Mouse (Mus musculus): ENCODE measurements at regions not wholly inside any gene's neighbourhood (a gene's known extent, or its start where the extent isn't known, plus 50 kb on each side); places are given as distances from the start of the nearest gene placed in this dataset.

DNA sequence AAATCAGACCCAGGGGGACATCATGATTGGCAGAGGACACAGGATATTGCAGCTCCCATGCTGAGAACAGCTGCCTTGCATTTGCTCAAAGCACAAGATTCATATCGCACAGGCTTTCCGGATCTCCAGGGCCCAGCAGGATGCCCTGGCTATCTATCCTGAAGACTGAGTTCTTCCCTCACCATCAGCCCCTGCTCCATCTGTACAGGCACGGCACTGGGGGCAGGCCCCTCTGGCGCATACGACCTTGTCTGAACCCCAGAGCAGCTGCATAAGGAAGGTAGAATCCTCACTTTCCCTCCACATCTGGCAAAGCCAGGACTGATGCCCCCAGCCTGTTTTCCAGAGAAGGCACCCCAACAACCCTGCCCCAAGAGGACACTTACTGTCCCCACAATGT is 266.8 kb downstream of the Tns1 start:
- no peak for DNase-seq

DNA sequence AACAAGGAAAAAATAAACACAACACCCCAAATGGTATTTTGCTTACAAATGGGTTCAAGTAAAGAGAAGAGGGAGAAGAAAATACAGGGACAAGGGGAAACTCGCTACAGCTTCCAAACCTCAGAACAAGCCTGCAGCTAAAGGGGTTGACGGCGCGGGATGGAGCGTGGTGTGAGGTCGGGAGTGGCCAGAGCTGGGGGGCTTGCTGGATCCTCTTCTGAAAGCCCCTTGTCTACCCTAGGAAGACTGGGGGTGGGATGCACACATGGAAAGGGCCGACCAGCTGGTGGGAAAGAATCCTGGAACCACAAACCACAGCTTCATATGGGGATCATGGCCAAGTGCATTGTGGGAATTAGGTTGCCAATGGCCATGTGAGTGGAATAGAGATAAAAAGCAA is 267.4 kb downstream of the Tns1 start:
- no peak for DNase-seq

DNA sequence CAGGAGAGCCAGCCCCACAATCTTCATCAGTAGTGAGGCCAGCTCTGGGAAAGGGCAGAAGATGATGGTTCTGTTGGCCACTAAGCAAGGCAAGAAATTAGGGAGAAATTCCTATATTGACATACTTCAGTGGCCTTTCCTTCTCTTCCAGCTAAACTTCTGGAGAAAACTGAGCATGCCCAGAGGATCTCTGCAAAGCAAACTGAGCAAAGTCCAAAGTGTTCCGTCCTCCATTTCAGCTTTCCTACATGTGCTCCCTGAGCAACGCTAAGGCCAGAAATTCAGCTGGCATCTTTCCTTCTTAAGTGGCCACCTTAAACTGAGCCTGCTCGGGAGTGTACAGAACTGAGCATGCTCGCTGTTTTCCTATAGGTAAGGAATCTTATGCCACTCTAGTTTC is 268.9 kb downstream of the Tns1 start:
- no peak for DNase-seq

DNA sequence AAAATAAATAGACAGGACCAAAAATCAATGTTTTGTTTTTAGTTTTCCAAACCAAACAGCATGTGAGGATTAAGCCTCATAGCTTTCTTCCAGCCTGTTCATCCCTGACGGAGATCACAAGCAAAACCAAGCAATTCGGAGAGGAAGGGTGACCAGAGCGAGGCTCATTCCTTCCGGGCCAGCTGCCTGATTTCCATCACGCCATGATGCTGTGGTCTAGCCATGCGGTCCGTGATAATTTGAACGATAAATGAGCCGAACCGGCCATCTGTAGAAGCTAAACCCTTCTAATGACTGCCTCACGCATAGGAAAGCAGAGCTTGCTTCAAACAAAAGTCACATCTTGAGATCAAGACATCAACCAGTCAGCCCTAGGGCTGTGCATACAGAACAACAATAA is 270.4 kb downstream of the Tns1 start:
- no peak for DNase-seq

DNA sequence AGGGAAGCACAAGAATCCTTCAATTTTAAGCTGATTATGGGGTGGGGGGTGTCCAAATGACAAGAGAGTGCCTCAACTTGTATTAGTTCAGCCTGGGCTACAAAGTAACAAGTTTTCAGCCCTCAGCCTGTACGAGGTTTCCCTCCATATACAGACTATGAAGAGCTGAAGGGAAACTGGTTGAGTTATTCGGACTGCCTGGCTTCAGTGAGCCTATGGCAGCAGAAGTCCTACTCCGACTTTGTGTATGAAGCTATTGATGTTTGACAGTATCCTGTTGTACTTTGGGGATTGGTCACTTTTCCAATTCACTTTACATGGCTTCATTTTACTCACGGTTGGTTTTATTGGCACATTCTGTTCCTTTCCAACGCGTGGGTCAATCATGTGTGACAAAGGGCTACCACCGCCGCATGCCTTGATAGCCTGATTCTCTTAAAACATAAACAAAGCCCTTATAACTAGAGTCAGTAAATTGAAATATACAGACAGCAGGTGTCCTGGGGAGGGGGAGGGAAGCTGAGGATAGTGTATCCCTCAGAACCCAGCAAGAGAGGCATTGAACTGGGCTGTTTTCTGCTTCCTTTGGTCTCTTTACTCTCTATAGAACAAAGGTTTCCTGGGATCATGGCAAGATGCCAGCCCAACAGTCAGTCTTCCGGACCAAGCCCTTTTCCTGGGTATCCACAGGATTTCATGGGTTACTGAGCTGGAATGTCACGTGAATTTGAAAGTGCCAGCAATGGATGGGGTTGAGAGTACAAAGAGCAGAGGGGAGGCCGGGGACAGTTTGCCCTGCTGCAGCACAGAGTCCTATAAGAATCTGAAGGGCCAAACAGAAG is 273.9 kb downstream of the Tns1 start:
- peak; percentile 31 for DNase-seq

DNA sequence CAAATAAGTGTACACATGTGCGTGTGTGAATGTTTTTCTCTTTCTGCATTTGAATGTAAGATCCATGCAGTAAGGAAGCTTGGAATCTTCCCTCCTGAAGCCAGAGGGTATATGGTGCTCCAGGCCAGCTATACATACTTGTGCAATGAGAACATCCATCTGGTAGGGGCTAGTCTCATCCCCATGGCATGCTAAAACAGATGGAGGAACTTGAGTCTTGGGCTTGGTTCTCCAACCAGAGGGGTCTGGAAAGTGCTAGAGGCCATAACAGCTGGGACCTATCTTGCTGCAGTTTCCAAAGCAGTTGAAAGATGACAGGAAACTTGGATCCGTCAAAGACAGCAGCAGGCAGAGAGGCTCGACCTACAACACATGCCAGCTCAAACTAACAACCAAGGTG is 275.9 kb downstream of the Tns1 start:
- peak; percentile 40 for DNase-seq

DNA sequence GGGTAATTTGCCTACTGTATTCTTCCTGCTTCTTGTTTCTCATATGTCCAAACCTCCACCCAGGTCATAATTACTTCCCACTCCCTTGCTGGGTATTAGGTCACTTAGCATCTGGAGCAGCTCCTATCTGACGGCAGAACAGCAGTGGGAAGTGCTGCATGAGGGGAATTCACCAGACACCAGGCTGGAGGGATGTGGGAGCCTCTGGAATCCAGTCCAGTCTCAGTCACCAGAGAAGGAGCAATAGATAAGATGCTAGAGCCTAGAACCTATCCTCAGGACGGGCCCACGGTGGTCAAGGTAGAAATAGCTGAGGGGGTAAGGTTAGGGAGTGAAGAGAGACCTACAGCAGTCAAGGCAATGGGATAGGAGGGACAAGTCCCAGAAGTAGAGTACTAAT is 277.1 kb downstream of the Tns1 start:
- DNase-seq, result no peak

DNA sequence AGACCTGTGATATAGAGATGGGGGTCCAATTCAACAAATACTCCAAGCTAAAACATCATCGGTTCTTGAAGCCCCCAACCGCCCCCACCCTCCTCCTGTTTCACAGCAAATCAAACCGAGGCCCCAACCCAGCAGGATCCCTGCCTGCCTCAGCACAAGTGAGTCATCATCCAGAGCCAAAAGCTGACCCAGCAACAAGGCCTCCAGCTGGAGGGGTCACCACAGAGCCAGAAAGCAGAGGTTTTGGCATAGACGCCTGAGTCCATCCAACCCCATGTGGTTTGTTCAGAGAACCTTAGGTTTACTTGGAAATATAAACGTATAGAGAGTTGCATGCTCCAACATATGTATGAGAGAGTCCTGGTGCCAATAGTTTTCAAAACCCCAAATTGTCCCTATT is 279.1 kb downstream of the Tns1 start:
- no peak for DNase-seq

DNA sequence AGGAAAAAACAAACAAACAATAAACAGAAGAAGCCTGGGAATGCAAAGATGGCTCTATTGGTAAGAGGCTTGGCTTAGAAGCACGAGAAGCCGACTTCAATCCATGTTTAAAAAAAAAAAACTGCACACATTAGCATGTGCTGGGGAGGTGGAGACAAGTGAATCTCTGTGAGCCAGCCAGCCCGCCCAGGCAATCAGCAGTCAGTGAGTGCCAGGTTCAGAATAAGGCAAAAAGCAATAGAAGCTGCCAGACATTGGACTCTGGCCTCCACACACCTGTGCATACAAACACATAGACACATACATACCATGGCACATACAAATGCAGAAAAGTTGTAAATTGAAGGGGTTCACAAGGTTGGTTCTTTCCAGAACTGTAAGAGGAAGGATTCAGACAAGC is 279.7 kb downstream of the Tns1 start:
- no peak for DNase-seq

DNA sequence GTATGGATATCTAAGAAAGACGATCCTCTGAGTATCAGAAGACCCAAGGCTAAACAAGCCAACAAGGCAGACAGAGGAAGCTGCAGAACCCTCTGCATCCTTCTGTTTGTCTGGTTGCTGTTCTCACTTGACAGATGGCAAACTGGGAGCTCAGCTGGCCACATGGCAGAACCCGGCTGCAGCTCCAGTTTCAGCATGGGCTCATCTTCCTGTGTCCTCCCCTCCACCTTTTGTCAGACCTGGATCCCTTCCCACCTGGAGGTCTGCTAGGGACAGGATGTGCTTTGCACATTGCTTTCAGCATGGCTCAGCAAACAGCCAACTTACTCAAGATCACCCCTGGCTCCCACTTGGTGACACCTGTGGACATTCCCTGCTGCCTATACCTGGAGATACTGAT is 284.9 kb downstream of the Tns1 start:
- no peak for DNase-seq

DNA sequence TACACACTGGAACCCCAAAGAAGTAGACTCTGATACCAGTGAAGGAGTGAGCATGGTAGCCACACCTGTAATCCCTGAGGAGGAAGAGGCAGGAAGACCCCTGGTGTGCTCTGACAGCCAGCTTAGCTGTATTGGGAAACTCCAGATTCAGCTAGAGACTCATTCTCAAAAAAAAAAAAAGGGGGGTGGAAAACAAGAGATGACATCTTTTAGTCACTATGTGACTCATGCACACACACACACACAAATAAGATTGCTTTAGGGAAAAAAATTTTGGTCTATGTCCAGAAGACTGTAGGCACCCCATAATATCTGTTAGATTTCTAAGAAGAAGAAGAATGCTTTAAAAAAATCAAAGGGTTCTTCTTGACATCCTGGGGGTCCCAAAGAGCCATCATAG is 287.6 kb downstream of the Tns1 start:
- DNase-seq, result no peak

DNA sequence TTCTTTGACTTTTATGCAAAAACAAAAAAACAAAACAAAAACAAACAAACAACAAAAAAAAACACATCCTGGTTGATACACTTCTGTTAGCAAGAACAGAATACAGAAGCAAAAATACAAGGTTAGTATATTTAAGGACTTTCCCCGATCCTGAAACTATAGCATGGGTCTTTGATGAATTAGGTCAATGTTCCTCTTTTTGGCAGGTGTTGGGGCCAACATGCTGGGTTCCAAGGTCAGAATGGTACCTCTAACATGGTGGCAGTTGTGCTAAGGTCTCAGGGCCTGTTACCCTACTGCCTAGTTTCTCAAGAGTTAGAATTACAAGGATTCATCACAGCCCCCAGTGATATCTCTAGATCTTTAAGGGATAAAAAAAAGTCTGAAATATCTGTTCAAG is 289.7 kb downstream of the Tns1 start:
- no peak for DNase-seq

DNA sequence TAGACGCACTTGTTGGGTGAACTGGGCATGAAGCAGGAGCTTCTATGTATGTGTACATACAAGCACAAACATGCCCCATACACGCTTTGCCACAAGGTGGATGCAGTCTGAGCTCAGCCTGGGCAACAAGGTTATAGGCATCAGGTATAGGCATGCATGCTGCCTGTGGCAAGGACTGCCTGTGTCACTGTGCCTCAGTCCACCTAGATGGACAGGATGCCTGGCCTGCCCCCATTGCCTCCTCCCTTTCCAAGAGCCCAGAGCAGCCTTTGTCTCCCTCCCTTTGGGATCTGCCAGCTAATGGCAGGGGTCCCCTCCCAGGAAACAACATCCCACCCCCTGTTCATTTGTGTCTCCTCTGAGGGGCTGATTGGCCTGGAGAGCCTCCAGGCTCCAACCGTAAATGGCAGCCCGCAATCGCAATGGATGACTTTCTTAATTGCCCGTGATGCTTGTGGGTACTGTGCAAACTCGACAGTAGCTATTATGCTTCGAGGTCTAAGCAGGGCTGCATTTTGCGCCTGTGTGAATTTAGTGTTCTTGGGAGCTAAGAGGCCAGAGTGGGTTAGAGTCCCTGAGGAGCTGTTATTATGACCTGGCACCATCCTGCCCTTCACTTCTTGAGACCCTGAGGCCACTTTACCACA is 293.6 kb downstream of the Tns1 start:
- no peak for DNase-seq

DNA sequence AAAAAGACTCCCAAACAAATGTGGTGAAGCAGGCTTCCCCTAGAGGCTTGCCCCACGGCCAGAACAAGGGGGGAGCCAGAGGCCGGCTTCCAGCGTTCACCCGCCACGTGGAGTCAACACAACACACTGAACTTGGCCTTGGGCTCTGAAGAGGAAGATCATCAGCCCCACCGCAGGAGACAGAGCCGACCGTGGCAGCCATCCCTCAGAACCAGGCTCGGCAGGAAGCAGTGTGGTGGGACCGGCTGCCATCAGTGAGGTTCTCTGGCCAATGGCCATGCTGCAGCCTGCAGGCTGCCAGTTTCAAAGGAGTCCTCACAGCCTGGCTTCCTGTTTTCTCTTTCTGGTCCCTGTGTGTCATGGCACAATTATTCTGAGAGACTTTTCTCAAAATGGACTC is 295.3 kb downstream of the Tns1 start:
- peak; percentile 67 for DNase-seq

DNA sequence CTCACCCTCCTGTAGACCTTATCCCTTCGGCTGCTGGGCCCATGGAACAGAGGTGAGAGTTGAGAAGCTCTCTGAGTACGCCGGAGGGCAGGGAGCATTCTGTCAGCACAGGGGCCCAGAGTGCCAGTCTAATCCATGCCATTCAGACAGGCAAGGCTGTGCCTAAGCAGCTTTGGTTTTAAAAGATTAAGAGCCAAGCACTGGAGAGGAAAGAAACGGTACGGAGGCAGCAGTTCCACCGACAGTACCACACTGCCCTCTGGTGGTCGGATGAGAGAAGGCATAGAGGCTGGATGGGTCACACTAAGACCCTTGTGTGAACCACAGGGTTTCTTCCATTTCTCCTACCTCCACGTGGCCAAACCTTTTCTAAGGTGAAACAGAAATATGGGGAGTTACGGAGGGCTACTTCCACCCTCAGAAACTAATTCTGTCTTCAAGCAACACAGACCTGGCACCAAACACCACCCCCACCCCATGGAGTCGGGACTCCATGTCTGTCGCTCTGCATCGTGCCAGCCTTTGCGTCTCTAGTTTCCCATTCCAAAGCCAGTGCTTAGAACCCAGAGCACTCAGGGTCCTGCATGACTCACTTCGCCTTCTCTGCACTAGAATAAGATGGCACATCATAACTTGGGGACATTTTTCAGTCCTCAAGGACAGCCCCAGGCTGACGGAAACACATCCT is 297.9 kb downstream of the Tns1 start:
- peak; percentile 91 for DNase-seq

DNA sequence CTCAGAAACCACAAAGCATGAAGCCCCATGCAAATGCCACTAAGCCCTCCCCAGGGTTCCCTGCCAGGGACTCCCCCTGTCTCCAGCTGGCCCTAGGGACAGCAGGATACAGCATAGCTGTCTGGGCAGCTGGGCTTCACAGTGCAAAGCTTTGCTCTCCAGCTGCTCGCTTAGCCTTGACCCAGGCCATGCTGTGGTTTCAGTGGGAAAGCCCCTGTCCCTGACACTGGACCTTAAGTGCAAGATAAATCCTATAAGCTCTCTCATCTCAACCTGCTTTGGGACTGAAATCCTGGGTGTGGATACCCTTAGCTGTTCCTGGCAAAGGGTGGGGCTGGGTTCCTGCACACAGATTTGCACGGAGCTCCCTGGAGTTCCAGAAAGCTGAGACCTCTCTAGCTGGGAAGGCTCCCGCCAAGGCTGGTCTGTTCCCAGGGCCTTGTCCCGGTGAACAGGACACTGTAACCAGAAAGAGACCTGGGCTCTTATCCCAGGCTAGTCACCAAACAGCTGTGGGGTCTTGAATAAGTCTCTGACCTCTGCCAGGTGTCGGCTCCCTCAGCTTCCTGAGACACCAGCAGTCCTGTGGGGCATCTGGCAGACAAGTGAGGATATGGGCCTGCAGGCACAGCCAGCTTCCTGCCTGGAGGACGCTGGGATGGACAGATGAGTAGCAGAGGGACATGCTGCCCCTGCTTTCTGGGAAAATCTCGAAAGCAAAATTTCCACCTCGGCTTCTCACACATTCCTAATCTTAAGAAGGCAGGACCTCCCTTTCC is 299.7 kb downstream of the Tns1 start:
- peak; percentile 81 for DNase-seq

DNA sequence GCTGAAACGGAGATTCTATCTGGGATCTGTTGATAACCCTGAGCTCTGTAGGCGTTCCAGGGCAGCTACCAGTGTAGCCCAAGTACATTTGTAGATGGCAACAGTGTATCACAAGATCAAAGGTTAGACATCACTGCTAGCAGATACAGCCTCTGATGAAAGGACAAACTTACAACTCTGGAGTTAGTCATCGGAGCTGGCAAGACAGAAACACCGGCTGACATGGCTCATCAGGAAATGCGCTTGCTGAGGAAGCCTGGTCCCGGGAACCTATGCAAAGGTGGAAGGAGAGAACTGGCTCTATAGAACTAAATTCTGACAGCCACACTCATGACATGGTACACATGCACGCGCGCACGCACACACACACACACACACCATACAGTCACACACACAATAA is 300.5 kb downstream of the Tns1 start:
- no peak for DNase-seq

DNA sequence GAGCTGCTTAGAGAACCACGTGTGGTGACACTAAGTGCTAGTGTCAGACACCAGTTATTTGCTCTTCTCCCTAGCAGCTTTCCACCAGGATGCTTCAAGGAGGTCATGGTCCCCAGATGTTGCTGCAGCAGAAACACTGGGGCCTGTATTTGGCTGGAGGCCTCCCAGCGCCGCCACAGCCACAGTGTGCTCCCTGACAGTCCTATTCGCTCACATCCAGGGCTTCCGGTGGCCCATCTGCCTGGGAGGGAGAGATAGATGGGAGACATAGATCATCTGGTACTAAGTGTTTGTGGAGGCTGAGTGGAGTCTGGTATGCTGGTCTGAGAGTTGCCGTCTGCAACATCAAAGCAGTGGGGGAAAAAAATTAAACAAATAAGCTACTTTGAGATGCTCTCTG is 301.6 kb downstream of the Tns1 start:
- DNase-seq, result peak; percentile 54

DNA sequence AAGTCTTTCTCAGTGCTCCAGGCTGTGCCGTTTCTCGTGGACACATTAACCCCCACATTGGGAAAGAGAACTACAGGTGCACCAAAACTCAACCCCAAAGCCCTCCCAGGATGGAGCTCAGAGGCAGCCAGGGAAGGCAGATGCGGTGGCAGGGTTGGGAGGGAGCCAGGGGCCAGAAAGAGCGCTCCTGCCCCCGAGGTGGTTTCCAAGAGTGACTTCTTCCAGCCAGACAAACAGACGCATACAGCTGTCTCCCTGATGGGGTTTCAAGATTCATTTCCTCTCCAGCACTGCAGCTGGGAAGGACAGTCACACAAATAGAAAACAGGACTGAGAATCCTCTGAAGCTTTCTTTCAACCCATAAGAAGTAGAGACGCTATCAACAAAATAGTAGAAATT is 303.5 kb downstream of the Tns1 start:
- DNase-seq, result peak; percentile 47

DNA sequence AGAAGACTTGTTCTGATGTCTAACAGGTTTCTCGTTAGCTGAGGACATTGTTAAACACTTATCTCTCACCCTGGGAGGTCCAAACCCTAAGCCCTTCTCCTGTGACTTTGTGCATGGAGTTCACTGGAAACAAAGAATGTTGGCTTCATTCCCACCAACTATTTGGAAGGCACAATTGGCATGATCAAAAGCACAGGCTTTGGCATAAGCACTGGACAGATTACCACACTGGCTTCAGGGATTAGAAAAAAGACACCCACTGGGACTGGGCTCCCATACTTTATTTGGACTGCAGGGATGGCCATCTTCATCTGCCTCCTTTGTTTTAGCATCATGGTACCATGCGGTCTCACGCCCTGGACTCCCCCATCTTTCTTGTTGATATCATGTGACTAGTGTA is 317.0 kb downstream of the Tns1 start:
- peak; percentile 18 for DNase-seq

DNA sequence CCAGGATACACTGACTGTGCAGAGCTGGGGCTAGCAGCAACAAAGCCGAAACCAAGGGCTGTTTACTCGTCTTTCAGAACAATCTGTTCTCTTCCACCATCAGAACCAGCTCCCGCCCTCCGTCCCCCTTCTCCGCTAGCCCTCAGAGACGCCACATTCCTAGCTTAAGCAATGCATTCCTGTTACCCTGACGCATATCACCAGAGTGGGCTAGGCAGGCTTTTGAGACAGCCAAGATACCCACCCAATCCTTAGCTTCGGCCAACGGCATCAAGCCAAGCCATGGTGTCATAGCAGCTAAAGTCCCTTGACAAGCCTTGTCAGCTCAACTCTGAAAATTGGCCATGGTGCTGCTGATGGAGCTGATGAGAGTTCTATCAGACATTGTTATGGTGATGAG is 319.1 kb downstream of the Tns1 start:
- peak; percentile 89 for DNase-seq

DNA sequence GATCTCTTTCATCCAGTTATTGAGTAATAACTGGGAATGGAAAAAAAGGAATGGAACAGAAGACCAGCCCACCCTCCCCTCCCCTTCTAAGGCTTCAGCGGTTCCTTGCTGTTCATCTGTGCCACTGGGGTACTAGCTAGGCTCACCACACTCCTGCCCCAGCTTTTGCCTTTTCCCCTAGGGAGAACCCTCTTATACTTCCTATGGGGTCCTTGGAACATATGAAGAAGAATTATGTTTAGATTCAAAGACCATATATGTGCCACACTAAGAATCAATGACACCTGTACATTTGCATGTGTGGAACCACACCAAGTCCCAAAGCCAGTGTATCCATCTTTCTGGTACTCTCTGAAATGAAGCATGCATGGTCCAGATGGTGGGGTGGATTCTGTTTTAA is 324.3 kb downstream of the Tns1 start:
- DNase-seq, result no peak

DNA sequence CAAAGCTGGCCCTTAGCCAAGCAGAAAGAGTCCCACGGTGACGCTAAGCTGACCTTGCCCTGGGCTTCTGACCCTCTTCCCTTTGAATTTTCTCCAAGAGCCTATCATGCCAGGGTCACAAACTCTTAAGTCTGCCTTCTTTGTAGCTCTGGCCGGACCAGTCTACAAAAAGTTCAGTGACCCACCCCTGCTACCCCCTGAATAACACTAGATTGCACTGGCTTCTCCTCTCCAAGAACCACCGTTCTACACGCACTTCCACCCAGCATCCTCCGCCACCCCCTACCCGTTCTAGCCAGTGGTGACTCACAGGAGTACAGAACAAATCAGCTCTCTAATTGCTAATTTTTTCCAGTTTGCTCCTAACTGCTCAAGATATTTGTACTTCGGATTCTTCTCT is 325.0 kb downstream of the Tns1 start:
- peak; percentile 54 for DNase-seq
